Mouse (Mus musculus) liver, embryonic 14.5 days (tissue): ENCODE results near the gene Imp3. TPM values are rescaled to one million over a fixed set of nuclear protein-coding genes. Genes with fewer than 3 reads are reported as not detected.

Source experiments
- ATAC-seq: fragments of 200-750 bp; cut with Nextera tagmentation; 2 replicates; pipeline ENCODE4 v1.8.0; 2017; ENCODE audit warnings: moderate number of reproducible peaks, mild to moderate bottlenecking, moderate library complexity; ENCODE audit not compliant: insufficient read depth
- DNase-seq, 3 experiments: peaks; one replicate each; pipeline ENCODE4 v3.0.0-alpha.2; 2012 to 2013; ENCODE audit warnings: low read depth in 3 of 3, low spot score in 3 of 3
- H3K27ac ChIP-seq: fragments of 300-500 bp; sonication (generic); 2 replicates; pipeline ENCODE4 v1.5.1; 2014; ENCODE audit warnings: moderate library complexity, mild to moderate bottlenecking, control low read depth, inconsistent platforms
- H3K27me3 ChIP-seq: fragments of 300-500 bp; sonication (generic); 2 replicates; pipeline ENCODE4 v1.6.1; 2014; ENCODE audit warnings: mild to moderate bottlenecking, low read length, moderate library complexity; ENCODE audit not compliant: control insufficient read depth, insufficient read depth
- H3K36me3 ChIP-seq: fragments of 300-500 bp; sonication (generic); replicated peaks from 2 replicates; pipeline ENCODE4 v1.6.1; 2014; ENCODE audit warnings: low read depth; ENCODE audit not compliant: control insufficient read depth, insufficient read depth
- H3K4me1 ChIP-seq, 2 experiments: fragments of 200-500 bp in 1 of 2; fragments of 300-500 bp in 1 of 2; sonication (generic) in 1 of 2; replicated peaks; 2 replicates each; pipeline ENCODE4 v1.6.1; 2012 to 2014; ENCODE audit warnings: antibody characterized with exemption in 1 of 2, inconsistent platforms in 1 of 2, low read length in 1 of 2; ENCODE audit not compliant: control insufficient read depth in 2 of 2, insufficient read depth in 2 of 2
- H3K4me2 ChIP-seq: fragments of 300-500 bp; sonication (generic); 2 replicates; pipeline ENCODE4 v1.6.1; 2014; ENCODE audit warnings: low read depth, mild to moderate bottlenecking, control low read depth, moderate library complexity
- H3K4me3 ChIP-seq, 2 experiments: fragments of 200-500 bp in 1 of 2; fragments of 300-500 bp in 1 of 2; sonication (generic) in 1 of 2; 2 replicates each; pipeline ENCODE4 v1.5.1; 2012 to 2014; ENCODE audit warnings: low read depth in 2 of 2, low read length in 2 of 2, mild to moderate bottlenecking in 2 of 2, control low read depth in 1 of 2, inconsistent platforms in 1 of 2, moderate library complexity in 1 of 2; ENCODE audit not compliant: insufficient read depth in 1 of 2
- H3K9ac ChIP-seq: fragments of 300-500 bp; sonication (generic); replicated peaks from 2 replicates; pipeline ENCODE4 v1.6.1; 2014; ENCODE audit warnings: mild to moderate bottlenecking, control low read depth, moderate library complexity
- H3K9me3 ChIP-seq: fragments of 300-500 bp; sonication (generic); 2 replicates; pipeline ENCODE4 v1.6.1; 2016; ENCODE audit warnings: low read length, mixed read lengths; ENCODE audit not compliant: control insufficient read depth
- CTCF ChIP-seq: IDR thresholded peaks from 2 replicates; pipeline ENCODE4 v1.5.1; 2016; ENCODE audit warnings: antibody characterized with exemption, low read depth, control low read depth
- EP300 ChIP-seq: IDR thresholded peaks from 2 replicates; pipeline ENCODE4 v1.6.1; 2016; ENCODE audit warnings: antibody characterized with exemption, low read depth
- WGBS: fragments of 180-500 bp; shearing (Covaris S2); extraction: QIAGEN DNeasy Blood & Tissue Kit; methylation state at CpG from one replicate; pipeline ENCODE4 v1.1.7; 2014; ENCODE audit not compliant: insufficient replicate concordance; 5-methylcytosine and 5-hydroxymethylcytosine counted together
- polyA plus RNA-seq, 2 experiments: library from polyadenylated mRNA; depleted of rRNA in 1 of 2; stranded (reverse) in 1 of 2; unstranded in 1 of 2; fragments of >200 nt; fragmentation: Nextera tagmentation in 1 of 2; extraction: Ambion mirVana in 1 of 2; gene quantifications; 2 replicates each; pipeline versions ENCODE4 v1.2.1 to v1.2.3; 2012 to 2014

The Imp3 gene
- polyA plus RNA-seq, 2 experiments = 49.0 to 69.2 TPM

DNA sequence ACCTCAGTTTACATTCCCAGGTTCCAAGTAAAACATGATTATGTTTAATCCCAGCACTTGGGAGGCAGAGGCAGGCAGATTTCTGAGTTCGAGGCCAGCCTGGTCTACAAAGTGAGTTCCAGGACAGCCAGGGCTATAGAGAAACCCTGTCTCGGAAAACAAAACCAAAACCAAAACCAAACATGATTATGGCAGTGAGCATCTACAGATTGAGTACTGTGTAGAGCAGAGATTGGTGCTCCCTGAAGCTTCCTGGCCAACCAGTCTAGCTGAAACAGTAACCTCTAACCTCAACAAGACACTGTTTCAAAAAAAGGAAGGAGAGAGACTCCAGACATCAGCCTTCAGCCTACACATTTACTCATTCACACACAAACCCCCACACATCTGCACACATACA, 21.4 kb downstream of the Imp3 start:
- no peak for TF ChIP-seq CTCF
- TF ChIP-seq EP300 = no peak
- ATAC-seq (no peak), DNase-seq (no peak)
- Histone ChIP-seq H3K9ac (no peak overlapping the region), H3K36me3 (no peaks in the 10 kb centered on the region), H3K4me3 (no peak overlapping the region), H3K27ac (no peak overlapping the region), H3K27me3 (no peaks in the 10 kb centered on the region), H3K4me1 (no peaks in the 10 kb centered on the region), H3K9me3 (no peaks in the 10 kb centered on the region), H3K4me2 (no peak overlapping the region)
- WGBS = 68% methylated on average over 2 of the region's 2 CpGs

- Histone ChIP-seq H3K9ac (no peak overlapping the region), H3K4me3 (no peak overlapping the region), H3K27me3 (no peaks in the 10 kb centered on the region), H3K9me3 (no peaks in the 10 kb centered on the region), H3K27ac (no peak overlapping the region), H3K4me2 (no peak overlapping the region), H3K4me1 (no peaks in the 10 kb centered on the region), H3K36me3 (no peaks in the 10 kb centered on the region)
- ATAC-seq = no peak
- no peak for DNase-seq
- 85% methylated on average over 3 of the region's 3 CpGs for WGBS
- TF ChIP-seq CTCF = peak; percentile 42
- no peak for TF ChIP-seq EP300
These were observed 24.3 kb downstream of the Imp3 start for GRCm38 (mm10) chr9:56961591-56961990.

DNA sequence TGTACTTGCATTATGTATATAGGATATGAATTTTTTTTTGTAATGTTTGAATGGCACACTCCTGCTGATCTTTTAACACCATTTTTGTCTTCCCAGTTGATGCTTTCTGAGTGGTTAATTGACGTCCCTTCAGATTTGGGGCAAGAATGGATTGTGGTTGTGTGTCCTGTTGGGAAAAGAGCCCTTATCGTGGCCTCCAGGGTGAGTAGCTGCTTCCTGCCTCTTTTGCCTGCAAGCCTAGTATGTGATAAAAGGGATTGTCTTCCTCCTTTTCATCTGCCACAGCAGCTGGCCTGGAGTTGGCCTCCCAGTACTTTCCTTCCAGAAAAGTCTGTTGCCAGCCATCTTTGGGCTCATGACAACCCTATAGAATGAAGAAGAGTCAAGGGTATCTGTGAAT, 32.9 kb downstream of the Imp3 start:
- Histone ChIP-seq H3K27me3 (no peaks in the 10 kb centered on the region), H3K27ac (no peak overlapping the region), H3K4me1 (no peaks in the 10 kb centered on the region), H3K9ac (no peak overlapping the region), H3K4me3 (no peak overlapping the region), H3K36me3 (no peaks in the 10 kb centered on the region), H3K9me3 (no peaks in the 10 kb centered on the region), H3K4me2 (no peak overlapping the region)
- no peak for ATAC-seq
- no peak for TF ChIP-seq CTCF
- DNase-seq = no peak
- 23% methylated on average over 2 of the region's 2 CpGs for WGBS

- Histone ChIP-seq H3K36me3 (no peaks in the 10 kb centered on the region), H3K27ac (no peak overlapping the region), H3K27me3 (no peaks in the 10 kb centered on the region), H3K9ac (no peak overlapping the region), H3K4me3 (no peak overlapping the region), H3K4me2 (no peak overlapping the region), H3K9me3 (no peaks in the 10 kb centered on the region), H3K4me1 (no peaks in the 10 kb centered on the region)
- DNase-seq (no peak), ATAC-seq (no peak)
- WGBS = 55% methylated on average over 8 of the region's 8 CpGs
- no peak for TF ChIP-seq CTCF
- no peak for TF ChIP-seq EP300
These were observed 36.8 kb downstream of the Imp3 start for GRCm38 (mm10) chr9:56973960-56974524.

DNA sequence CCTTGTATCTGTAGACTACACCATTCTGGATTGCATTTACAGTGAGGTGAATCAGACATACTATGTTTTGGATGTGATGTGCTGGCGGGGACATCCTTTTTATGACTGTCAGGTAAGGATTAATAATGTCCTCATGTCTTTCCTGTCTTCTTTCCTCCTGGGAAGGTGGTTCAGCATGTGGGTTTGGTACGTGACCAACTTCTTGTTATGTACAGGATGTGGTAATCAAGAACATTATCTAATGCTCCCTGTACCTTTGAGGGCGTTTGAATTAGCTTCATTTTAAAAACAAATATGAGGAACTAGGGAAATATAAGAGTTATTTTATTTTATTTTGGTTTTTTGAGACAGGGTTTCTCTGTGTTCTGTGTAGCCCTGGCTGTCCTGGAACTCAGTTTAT, 37.9 kb downstream of the Imp3 start:
- no peaks in the 10 kb centered on the region for H3K9me3 ChIP-seq
- no peak overlapping the region for H3K9ac ChIP-seq
- H3K4me3 ChIP-seq = no peak overlapping the region
- 33% methylated on average over 3 of the region's 3 CpGs for WGBS
- ATAC-seq = no peak
- no peak overlapping the region for H3K27ac ChIP-seq
- no peaks in the 10 kb centered on the region for H3K4me1 ChIP-seq
- TF ChIP-seq EP300 (no peak), CTCF (no peak)
- H3K27me3 ChIP-seq = no peaks in the 10 kb centered on the region
- H3K4me2 ChIP-seq = no peak overlapping the region
- no peak for DNase-seq
- H3K36me3 ChIP-seq = no peaks in the 10 kb centered on the region
